Mouse (Mus musculus): Measurements from ENCODE around the gene Maml2.

DNA sequence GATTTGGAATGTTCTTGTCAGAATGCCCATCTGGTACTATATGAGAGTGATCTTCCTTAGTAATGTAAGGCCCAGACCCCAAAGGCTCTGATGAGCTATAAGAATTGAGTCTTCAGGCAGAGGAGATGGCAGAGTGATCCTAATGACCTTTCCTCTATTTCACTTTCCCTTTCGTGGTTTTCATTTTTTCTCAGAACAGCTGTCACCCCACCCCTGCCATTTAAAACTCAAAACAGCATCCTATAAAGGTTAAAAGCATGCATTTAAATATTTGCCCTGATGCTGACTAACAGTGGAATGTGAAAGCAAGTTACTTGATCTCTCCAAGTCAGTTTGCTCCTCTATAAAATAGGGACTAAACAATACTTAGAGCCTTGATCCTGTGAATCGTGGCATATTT, 10.3 kb upstream of the Maml2 start:
- no peak for TF ChIP-seq CTCF (IDR thresholded peaks at IDR 0.05; ENCODE audit: low read depth)
- no peak for TF ChIP-seq EP300 (optimal IDR thresholded peaks at IDR 0.05)

All from stomach, postnatal 0 days (tissue).